Mouse (Mus musculus): ENCODE measurements around the gene Zfp758. TPM values are rescaled to one million over a fixed set of nuclear protein-coding genes. Genes with fewer than 3 reads are reported as not detected.

The Zfp758 gene
- polyA plus RNA-seq, 1 experiment from 2014 or later = 10.4 TPM

DNA sequence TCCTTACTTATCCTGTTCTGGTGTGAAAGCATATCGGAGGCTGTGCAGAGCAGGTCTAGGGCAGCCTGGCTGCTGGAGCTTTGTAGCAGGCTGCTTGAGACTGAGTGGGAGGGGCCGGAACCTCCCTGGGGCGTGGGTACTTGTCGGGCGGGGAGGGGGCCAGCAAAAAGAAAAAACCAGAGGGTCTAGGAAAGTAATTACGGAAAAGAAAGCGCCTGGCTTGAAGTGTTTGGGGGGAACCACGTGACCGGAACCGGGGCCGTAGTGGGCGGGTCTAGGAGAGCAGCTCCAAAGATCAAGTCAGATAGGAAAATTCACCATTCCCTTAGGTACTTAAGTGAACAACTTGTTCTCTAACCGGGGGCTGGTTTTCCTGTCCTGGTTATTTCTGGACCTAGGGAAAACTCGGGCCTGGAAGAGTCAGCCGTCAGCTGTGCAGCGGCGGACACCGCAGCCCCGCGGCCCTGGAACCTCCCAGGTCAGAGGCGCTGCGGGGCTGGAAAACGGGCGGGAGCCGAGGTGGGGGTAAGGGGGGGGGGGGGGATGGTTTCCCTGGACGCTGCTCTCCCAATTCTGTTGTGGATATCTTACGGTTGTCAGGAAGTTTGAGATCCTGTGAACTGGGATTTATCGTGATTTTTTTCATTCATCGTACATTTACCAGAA, 62.8 kb downstream of the Zfp758 start, which contains the start of gene Zfp946:
Gene Zfp946, plus strand, starts transcription at position 271 of the 666 bp plus-strand sequence.
- Histone ChIP-seq H3K4me2 (ENCODE audit: low read depth, low read length) (peak within 1 kb of the TSS; percentile 61), H3K9me3 (ENCODE audit: control insufficient read depth, low read length) (no peaks in the 10 kb centered on the region), H3K27me3 (ENCODE audit: control insufficient read depth, insufficient read depth, low read depth, low read length) (no peaks in the 10 kb centered on the region), H3K4me3 (ENCODE audit: low read length) (peak within 1 kb of the TSS; percentile 75), H3K9ac (ENCODE audit: low read length) (peak within 1 kb of the TSS; percentile 76), H3K27ac (ENCODE audit: low read length) (peak within 1 kb of the TSS; percentile 93), H3K36me3 (ENCODE audit: control insufficient read depth, insufficient read depth, low read length) (no peaks in the 10 kb centered on the region), H3K4me1 (replicated peaks; ENCODE audit: control insufficient read depth, insufficient read depth, low read length) (no peaks in the 10 kb centered on the region; the same call in 1 of the 2 replicates)
- peak; percentile 98 for ATAC-seq (ENCODE audit: low read depth)
- WGBS = under 1% methylated on average over 29 of the region's 29 CpGs

DNA sequence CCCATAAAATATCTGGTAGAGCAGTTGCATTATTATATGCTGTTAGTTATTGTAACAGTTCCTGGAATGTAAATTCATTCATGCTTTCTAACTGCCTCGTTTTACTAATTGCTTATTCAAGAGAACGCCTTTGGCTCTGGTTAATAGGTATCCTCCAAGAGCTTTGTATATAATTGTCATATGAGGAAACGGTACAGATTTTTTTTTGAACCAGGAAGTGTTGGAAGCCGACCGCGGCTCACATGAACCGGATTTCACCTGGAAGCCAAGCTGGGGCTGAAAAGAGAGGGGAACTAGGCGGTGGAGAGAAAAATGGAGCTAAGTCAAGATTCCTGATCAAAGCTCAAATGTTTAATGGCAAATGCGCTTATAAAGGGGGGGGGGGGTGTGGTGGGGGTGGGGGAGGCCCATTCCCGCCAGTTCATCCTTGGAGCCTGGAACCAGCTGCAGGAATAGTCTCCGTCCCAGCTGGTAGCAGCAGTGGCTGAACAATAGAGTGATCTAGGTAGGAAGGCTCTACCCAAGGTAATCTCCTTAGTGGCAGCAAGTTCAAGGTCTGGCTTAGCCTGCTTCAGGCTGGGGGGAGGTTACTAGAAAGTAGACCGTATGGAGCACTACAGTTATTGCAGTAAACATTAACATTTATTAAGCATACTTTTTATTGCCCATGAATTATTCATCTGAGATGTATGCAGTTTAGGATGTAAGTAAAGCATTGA, 63.5 kb downstream of the Zfp758 start:
- ATAC-seq (ENCODE audit: low read depth) = peak; percentile 11; the same call in 1 of the 2 replicates
- Histone ChIP-seq H3K4me3 (ENCODE audit: low read length) (peak overlapping the region; percentile 75), H3K9me3 (ENCODE audit: control insufficient read depth, low read length) (no peaks in the 10 kb centered on the region), H3K27ac (ENCODE audit: low read length) (no peak overlapping the region; the same call in 1 of the 2 replicates), H3K4me2 (ENCODE audit: low read depth, low read length) (peak overlapping the region; percentile 61), H3K9ac (ENCODE audit: low read length) (peak overlapping the region; percentile 57), H3K27me3 (ENCODE audit: control insufficient read depth, insufficient read depth, low read depth, low read length) (no peaks in the 10 kb centered on the region), H3K36me3 (ENCODE audit: control insufficient read depth, insufficient read depth, low read length) (no peaks in the 10 kb centered on the region), H3K4me1 (replicated peaks; ENCODE audit: control insufficient read depth, insufficient read depth, low read length) (no peaks in the 10 kb centered on the region; the same call in 1 of the 2 replicates)
- WGBS = 2% methylated on average over 11 of the region's 12 CpGs

Other genes with a start within 250 kb of the Zfp758 start
- 2.4 and 2.6 TPM in 2 replicates for gene Zfp947, start 195.3 kb upstream of the Zfp758 start, polyA plus RNA-seq (2015; fragmentation: Nextera tagmentation; extraction: Ambion mirVana)
- 3.2 and 3.5 TPM in 2 replicates for gene Zfp994, start 135.8 kb upstream of the Zfp758 start, polyA plus RNA-seq (2015; fragmentation: Nextera tagmentation; extraction: Ambion mirVana)
- 10.9 and 12.1 TPM in 2 replicates for gene CT030661.1, start 46.6 kb upstream of the Zfp758 start, polyA plus RNA-seq (2015; fragmentation: Nextera tagmentation; extraction: Ambion mirVana)
- 12.4 and 12.9 TPM in 2 replicates for gene Zfp944, start 53 bp upstream of the Zfp758 start, polyA plus RNA-seq (2015; fragmentation: Nextera tagmentation; extraction: Ambion mirVana)
- 14.4 and 16.8 TPM in 2 replicates for gene Zfp946, start 62.8 kb downstream of the Zfp758 start, polyA plus RNA-seq (2015; fragmentation: Nextera tagmentation; extraction: Ambion mirVana)
- gene Vmn2r111, start 212.0 kb downstream of the Zfp758 start, polyA plus RNA-seq (2015; fragmentation: Nextera tagmentation; extraction: Ambion mirVana) = not detected in 2 replicates
- gene Vmn2r112, start 239.5 kb downstream of the Zfp758 start, polyA plus RNA-seq (2015; fragmentation: Nextera tagmentation; extraction: Ambion mirVana) = not detected in 2 replicates

Measured in lung, embryonic 16.5 days (tissue).